Mouse (Mus musculus) bone marrow, adult 2 months (tissue): ENCODE measurements around the gene Ift88. TPM values are rescaled to one million over a fixed set of nuclear protein-coding genes. Genes with fewer than 3 reads are reported as not detected.
A peak's percentile ranks its signal among the peaks of the same experiment; 100 is the strongest.

Experiments
- H3K27ac ChIP-seq: fragments of 200-500 bp; 2 replicates; pipeline ENCODE4 v1.5.1; 2012; ENCODE audit warnings: low read depth, mild to moderate bottlenecking, control low read depth, inconsistent platforms, low read length; ENCODE audit not compliant: control insufficient read depth, poor library complexity, insufficient read depth
- H3K4me1 ChIP-seq: fragments of 200-500 bp; 2 replicates; pipeline ENCODE4 v1.6.1; 2011; ENCODE audit warnings: low read length; ENCODE audit not compliant: control insufficient read depth, insufficient read depth
- H3K4me3 ChIP-seq: fragments of 200-500 bp; replicated peaks from 2 replicates; pipeline ENCODE3; 2011; ENCODE audit warnings: mild to moderate bottlenecking, low read depth, low read length, control low read depth; ENCODE audit not compliant: control insufficient read depth
- CTCF ChIP-seq: fragments of 200-500 bp; IDR thresholded peaks from 2 replicates; pipeline ENCODE4 v1.5.1; 2011; ENCODE audit warnings: low read length, control low read depth; ENCODE audit not compliant: control insufficient read depth, insufficient read depth
- POLR2A ChIP-seq: fragments of 200-500 bp; IDR thresholded peaks from 2 replicates; pipeline ENCODE4 v1.6.1; 2011; ENCODE audit warnings: low read depth, mild to moderate bottlenecking, control low read depth, low read length, borderline replicate concordance; ENCODE audit not compliant: control insufficient read depth
- WGBS: fragments of 180-500 bp; shearing (Covaris S2); methylation state at CpG from one replicate; pipeline ENCODE4 v1.1.7; 2018; 5-methylcytosine and 5-hydroxymethylcytosine counted together
- polyA plus RNA-seq: library from polyadenylated mRNA; stranded (reverse); fragments of >200 nt; gene quantifications from 2 replicates; pipeline ENCODE4 v1.2.4, GENCODE M21; 2011; ENCODE audit warnings: low replicate concordance; ENCODE audit not compliant: missing spikeins, insufficient read depth, insufficient read length

Gene Ift88
- 0.99 and 3.9 TPM in 2 replicates for polyA plus RNA-seq

DNA sequence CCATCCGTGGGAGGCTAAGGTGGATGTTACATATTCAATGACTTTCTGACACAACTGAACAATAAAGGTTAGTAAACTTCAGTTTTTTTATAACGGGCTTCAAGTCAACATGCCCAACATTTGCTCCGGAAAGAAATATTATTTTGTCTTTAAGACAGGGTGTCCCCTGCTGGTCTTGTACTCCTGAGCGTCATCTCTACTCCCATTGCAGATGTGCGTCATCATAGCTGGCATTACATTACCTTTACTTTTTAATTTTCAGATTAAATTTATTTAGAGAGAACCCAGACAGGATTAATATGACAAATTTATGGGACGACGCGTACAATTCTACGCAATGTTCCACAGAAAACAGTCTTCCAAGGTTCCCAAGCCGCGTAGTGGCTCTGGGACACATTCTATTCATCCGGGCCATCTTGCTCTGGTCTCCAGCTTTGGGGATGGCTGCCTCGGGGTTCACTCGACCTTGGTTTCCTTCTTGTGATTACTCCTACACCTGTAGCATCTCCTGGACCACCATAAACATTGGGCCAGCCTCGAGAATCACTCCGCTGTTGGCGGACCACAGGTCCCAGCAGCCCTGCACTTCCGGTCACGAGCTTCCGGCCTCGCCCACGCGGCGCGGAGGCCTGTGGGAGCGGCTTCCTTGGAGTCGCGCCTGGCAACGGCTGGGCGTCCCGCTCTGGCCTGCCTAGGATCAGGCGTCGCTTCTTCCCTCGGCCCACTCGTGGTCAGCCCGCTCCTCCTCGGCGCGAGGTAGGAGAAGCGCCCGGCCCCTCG, at the start of gene Ift88:
Gene Ift88, plus strand, starts transcription at position 631 of the 780 bp plus-strand sequence.
- no peaks in the 10 kb centered on the region for H3K4me1 ChIP-seq
- peak within 1 kb of the TSS; percentile 67 for H3K4me3 ChIP-seq
- H3K27ac ChIP-seq: peak within 1 kb of the TSS; percentile 5; the same call in 1 of the 2 replicates
- peak; percentile 51; the same call in 1 of the 2 replicates for TF ChIP-seq POLR2A
- TF ChIP-seq CTCF: no peak
- WGBS: 3% methylated on average over 42 of the region's 42 CpGs

DNA sequence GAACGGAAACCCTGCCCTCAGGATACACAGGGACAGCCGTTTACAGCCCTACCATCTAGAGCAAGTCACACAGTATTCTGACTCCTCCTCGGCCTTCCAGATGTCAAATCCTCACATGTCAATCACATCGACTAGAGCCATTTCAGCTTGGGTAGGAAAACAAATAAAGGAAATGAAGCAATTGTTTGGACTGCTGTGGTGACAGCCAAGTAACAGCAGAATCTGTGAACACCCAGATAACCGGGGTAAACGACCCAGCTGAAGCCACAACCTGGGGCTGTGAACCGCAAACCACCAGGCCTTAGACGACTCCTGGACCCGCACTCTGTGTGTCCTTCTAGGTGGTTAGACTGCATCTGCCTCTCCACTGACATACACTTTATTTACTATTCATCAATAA, 48.7 kb upstream of the Ift88 start:
- TF ChIP-seq POLR2A (no peak), CTCF (no peak)
- WGBS: 63% methylated on average over 9 of the region's 9 CpGs
- Histone ChIP-seq H3K4me1 (peaks cover 1% of the 10 kb centered on the region; the same call in 1 of the 2 replicates), H3K4me3 (no peak overlapping the region), H3K27ac (no peak overlapping the region)

DNA sequence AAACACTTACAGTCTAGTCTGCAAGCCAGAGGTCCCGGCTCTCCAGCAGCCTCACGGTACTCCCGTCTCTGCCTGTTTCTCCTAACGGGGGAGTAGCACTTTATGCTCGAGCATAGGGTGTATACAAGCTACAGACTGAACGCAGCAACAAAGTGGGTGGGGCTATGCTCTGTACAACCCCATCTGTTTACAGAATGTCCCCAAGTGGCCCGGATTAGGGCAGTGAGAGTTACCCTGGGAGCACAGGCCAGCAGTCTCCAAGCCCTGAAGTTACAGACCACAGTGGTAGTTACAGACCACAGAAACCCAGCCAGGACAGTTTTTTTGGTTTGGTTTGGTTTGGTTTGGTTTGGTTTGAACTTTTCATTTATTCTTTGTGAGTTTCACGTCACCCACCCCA, 47.8 kb upstream of the Ift88 start:
- TF ChIP-seq POLR2A (no peak), CTCF (no peak)
- Histone ChIP-seq H3K27ac (no peak overlapping the region), H3K4me3 (no peak overlapping the region), H3K4me1 (peaks cover 1% of the 10 kb centered on the region; the same call in 1 of the 2 replicates)
- WGBS: 85% methylated on average over 8 of the region's 8 CpGs

GRCm38 (mm10) chr14:57376956-57377355, 46.9 kb upstream of the Ift88 start:
- H3K27ac ChIP-seq: no peak overlapping the region
- no peak for TF ChIP-seq CTCF
- peaks cover 1% of the 10 kb centered on the region; the same call in 1 of the 2 replicates for H3K4me1 ChIP-seq
- 89% methylated on average over 9 of the region's 9 CpGs for WGBS
- no peak overlapping the region for H3K4me3 ChIP-seq

DNA sequence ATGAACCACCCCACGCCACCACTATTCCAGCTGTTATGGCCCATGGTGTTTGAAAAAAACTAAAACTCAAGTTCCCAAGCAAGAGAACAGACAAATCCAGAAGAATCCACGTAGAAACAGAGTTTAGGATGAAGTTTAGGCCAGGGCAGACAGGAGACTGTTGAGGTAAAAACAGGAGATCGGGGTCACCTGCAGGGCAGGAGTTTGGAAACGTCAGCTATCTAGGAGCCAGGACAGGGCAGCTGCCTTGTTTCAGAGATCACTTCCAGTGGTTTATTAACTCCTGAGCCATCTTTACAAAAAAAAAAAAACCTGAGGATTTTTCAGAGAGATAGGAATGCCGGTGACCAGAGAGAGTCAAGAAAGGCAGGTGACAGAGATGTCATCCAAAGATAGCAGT, 46.3 kb upstream of the Ift88 start:
- no peak overlapping the region for H3K4me3 ChIP-seq
- H3K27ac ChIP-seq: no peak overlapping the region
- no peak for TF ChIP-seq POLR2A
- TF ChIP-seq CTCF: no peak
- H3K4me1 ChIP-seq: peaks cover 1% of the 10 kb centered on the region; the same call in 1 of the 2 replicates
- WGBS: 88% methylated on average over 5 of the region's 5 CpGs

DNA sequence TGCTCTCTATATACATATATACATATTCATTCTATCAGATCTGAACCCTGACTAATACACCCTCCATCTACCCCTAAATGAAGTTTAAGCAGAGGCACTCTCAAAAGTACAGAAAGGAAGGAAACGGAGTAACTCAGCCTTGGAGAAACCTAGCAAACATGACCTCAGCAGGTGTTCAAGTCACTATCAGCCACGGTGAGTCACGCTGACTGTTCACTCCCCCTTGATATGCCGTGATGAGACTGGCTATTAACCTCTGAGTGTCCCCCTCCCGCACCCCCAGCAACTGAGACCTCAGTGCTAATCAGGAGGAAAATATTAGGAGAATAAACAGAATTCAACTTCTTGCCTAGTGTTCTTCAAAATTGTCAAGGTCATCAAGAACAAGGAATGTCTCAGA, 38.2 kb upstream of the Ift88 start:
- H3K4me1 ChIP-seq: no peaks in the 10 kb centered on the region; the same call in 1 of the 2 replicates
- no peak for TF ChIP-seq CTCF
- TF ChIP-seq POLR2A: no peak
- no peak overlapping the region for H3K4me3 ChIP-seq
- WGBS: 65% methylated on average over 5 of the region's 5 CpGs
- no peak overlapping the region for H3K27ac ChIP-seq

- TF ChIP-seq CTCF (no peak), POLR2A (no peak)
- H3K4me3 ChIP-seq: no peak overlapping the region
- no peak overlapping the region for H3K27ac ChIP-seq
- H3K4me1 ChIP-seq: no peaks in the 10 kb centered on the region; the same call in 1 of the 2 replicates
- 38% methylated on average over 14 of the region's 14 CpGs for WGBS
Observed at GRCm38 (mm10) chr14:57386758-57387561, 36.9 kb upstream of the Ift88 start.

GRCm38 (mm10) chr14:57391621-57392020, 32.2 kb upstream of the Ift88 start:
- Histone ChIP-seq H3K27ac (no peak overlapping the region), H3K4me3 (no peak overlapping the region), H3K4me1 (no peaks in the 10 kb centered on the region; the same call in 1 of the 2 replicates)
- TF ChIP-seq CTCF (no peak), POLR2A (no peak)
- 54% methylated on average over 4 of the region's 4 CpGs for WGBS
